Mouse (Mus musculus) megakaryocyte-erythroid progenitor cell, adult 5-6 weeks (primary cell): ENCODE measurements around the gene Rnasel. TPM values are rescaled to one million over a fixed set of nuclear protein-coding genes. Genes with fewer than 3 reads are reported as not detected.

Experiments used
- ATAC-seq: replicated peaks from 2 replicates; pipeline ENCODE4 v1.8.0; 2016; ENCODE audit warnings: mild to moderate bottlenecking, inconsistent platforms; ENCODE audit not compliant: severe bottlenecking, poor library complexity, low FRiP score, low TSS enrichment
- total RNA-seq, 2 experiments: library from RNA; stranded (forward) in 1 of 2; stranded (reverse) in 1 of 2; fragments of 200-1000, 215-1000 nt in 1 of 2; fragments of >200 nt in 1 of 2; fragmentation: Nextera tagmentation in 1 of 2; gene quantifications; 2 replicates each; pipeline ENCODE4 v1.2.3; 2014 to 2017

The Rnasel gene
- total RNA-seq, 2 experiments from 2014 or later, result 31.6 to 41.1 TPM

DNA sequence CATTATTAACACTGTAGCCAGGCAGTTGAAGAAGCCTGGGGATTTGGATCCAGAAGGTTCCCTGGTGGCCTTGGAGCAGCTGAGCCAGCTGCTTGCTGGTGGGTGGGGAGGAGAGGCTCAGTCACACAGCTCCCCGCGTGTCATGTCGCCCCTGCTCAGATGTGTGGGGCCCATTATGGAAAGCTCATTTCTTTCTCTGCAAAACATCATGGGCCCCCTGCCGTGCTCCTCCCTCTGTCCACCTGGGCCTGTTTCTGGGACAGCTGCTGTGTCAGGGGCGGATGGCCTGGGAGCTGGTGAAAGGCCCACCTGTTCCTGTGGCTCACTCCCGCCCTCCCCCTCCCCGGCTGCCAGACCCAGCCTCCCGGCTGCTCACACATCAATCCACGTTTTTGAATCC is 16.0 kb upstream of the Rnasel start:
- ATAC-seq, result no peak

DNA sequence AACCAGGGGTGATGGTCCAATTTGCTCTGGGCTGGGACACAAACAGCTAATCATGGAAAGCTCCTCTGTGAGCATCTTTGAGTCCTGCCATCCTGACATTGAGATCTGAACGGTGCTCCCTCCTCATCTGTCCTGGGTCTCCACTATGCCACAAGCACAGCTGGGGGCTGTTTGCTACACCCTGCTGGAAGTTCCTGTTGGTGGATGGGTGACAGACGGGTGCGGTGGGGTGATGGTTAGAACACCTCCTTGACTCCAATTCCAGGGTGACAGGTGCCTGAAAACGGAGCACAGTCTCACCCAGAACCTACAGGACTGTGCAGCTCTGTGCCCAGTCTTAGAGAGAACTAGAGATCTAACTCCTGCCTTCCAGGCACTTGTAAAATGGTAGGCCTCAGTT is 14.4 kb upstream of the Rnasel start:
- no peak for ATAC-seq

GRCm38 (mm10) chr1:153736096-153736495 is 13.1 kb upstream of the Rnasel start:
- no peak for ATAC-seq

- no peak for ATAC-seq
Observed at GRCm38 (mm10) chr1:153737101-153738085, 11.8 kb upstream of the Rnasel start.

DNA sequence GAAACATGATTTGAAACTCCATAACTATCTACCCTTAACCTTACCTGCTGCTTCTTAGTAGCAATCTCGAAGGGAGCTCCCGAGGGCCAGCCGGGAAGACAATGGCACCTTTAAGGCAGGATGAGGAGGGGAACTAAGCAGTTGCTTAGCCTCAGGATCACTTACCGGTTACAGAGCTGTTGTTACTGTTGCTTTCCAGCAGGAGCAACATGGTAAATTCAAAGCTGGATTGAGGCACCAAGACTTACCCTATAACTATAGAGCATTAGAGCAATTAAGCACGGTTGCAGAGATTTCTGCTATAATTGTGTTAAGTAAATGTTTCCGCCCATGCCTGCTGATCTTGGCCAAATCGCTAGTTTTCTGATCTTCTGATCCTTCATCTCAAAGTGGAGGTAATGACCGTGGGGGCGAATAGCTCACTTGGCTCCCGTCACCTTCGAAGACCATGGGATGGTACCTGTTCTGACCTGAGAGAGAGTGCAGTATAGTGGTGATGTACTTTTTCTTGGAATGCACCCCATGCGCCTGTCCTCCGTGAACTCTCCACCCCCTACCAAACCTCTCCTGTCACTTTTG is 9.7 kb upstream of the Rnasel start:
- no peak for ATAC-seq

- ATAC-seq, result peak; percentile 73
Observed at GRCm38 (mm10) chr1:153740145-153740544, 9.1 kb upstream of the Rnasel start, which contains the start of gene Rgs16. Gene Rgs16 (plus strand): TSS chr1:153740349.

DNA sequence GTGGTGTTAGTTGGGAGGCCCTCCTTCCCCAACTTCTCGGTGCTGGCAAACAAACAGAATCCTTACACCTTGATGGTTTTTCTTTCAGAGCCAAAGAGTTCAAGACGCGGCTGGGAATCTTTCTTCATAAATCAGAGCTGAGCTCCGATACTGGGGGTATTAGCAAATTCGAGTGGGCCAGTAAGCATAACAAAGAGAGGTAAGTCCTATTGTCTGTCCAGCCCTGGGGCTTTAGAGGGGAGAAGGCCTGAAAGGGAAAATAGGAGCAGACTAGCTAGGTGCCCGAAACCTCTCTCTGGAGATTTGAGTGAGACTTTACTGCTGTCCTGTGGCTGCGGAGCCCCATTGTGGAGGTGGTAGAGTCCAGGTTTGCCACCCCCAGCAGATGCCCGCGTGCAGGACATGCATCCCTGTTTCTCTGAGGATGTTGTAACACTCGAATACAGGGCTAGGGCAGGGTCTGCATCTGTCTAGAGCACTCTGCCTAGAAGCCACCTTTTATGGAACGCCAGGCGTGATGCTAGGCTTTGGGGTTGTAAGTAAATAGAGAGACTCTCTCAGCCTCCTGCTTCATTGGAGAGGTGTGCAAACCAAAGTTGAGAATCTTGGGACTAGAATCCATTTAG is 8.3 kb upstream of the Rnasel start:
- no peak for ATAC-seq

- ATAC-seq, result no peak
Observed at GRCm38 (mm10) chr1:153741551-153742316, 7.5 kb upstream of the Rnasel start.

DNA sequence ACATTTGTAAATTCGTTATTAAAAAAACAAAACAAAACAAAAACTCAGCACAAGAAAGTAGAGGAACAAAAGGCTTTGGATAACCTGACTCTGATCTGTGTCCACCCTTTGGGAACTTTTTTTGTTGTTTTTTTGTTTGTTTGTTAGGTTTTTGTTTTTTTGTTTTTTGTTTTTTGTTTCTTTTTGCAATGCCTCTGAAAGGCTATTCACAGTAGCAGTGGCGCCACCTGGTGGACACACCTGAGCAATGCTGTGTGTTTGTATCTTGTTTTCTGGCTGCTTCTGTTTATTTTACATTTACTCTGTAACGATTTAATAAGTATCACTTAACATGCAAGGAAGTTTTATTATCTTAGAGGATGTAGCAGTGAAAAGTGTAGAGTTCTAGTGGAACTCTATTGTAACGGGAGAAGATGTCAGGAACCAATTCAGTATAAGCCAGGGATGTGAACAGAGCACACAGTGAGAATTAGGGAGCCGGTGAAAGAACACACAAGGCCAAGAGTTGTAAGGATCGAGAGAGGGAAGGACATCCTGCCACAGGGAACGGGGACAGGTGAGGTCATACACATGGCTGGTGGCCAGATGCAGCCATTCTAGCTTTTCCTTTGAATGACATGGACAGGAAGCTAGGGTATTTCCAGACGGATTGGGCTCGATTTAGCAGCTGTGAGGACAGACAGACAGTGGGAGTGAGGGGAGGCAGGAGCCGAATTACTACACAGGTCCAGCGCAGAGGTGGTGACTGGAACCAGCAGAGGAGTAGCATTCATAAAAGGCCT is 6.7 kb upstream of the Rnasel start:
- no peak for ATAC-seq

DNA sequence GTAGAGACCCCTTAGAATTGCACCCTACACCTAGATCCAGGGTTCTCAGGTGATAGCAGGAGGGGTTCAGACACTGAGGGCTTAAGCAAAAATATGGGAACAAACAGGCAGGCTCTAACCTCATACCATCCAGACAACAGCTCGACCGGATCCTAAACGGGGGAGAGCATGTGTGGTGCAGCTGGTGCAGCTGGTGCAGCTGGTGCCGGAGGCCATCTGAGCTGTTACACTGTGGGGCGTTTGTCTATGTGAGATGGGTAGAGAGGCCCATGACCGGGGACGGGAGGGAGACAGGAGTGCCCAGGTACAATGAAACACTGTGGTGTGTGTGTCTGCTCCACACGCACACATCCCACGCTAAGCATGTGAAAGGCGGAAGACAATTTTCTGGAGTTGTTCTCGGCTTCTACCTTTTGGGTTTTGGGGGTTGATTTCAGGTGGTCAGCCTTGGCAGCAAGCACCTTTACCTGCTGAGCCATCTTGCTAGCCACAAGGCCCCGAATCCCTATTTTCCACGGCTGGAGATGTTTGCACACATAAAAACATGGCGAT is 3.0 kb upstream of the Rnasel start:
- no peak for ATAC-seq

GRCm38 (mm10) chr1:153746728-153747127 is 2.5 kb upstream of the Rnasel start:
- peak; percentile 35; the same call in 1 of the 2 replicates for ATAC-seq

DNA sequence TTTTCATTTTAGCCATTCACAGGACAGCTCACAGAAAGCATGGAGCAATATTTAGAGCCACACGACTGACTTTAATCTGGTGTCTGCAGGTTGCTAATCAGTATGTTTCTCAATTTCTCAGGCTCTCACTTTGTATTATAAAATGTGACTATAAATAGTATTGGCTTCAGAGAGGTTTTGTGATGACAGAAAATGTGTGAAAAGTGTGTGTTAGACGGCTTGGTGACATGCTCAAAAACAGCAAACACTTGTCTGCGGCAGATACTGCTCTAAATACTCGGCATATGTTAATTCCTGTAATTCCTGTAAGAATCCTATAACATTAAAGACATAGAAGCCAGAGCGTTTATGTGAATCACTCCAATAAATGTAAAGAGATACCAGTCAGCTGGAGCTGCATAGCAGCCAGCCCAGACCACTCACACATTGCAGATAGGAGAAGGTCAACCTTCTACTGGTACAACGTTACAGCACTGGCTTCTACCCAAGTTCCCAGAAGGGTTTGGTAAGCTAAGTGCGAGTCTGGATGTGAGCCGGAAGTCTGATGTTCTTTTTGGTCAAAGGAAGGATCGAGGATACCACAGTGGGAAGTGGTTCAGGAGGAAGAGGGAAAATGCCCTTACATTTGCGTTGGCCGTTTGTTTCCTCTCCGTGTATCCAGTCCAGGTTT is 1.2 kb upstream of the Rnasel start:
- ATAC-seq, result no peak

DNA sequence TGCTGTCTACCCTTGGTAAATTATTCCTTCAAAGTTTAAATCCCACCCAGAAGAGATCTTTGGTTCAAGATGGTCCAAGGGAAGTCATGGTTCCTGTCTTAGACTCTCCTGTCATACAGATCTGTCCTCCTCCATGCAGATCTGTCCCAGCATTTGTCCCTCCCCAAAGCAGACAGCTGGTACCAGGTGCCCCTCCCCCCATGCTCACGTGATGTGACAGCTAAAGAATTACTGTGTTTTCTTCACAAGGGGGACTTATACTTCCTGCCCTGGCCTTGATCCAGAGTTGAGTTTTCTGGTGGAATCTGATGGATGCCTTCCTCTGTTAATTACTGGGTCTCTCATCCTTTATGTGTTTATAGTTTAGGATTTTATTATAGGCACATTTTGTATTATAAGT is 677 bp upstream of the Rnasel start:
- peak; percentile 31 for ATAC-seq

- ATAC-seq, result peak; percentile 51
Observed at GRCm38 (mm10) chr1:153750054-153750453, 828 bp downstream of the Rnasel start.

DNA sequence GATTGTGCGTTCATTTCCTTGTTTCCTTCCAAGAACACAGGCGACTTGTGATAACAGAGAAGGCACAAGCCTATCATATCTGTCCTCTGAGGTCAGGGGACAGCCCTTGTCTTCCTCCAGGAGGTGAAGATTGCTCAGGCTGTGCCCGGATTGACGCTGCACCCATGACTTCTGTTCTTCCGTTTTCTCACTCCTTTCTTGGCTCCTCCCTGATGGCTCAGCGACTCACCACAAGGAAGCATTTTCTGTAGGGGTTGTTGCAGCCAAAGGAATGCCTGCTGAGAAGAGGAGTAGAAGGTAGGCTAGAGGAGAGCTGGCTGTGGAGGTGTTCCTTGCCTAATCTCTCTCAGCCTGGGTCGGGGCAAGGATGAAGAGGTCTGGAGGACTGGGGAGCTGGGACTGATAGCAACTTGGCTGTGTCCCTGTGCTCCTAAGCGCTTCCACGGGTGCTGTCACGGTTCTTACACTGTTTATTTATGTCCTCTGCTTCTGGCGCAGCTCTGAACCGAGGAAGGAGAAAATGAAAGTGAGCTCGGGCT is 2.6 kb downstream of the Rnasel start:
- ATAC-seq, result peak; percentile 72

- ATAC-seq, result no peak
Observed at GRCm38 (mm10) chr1:153752521-153752920, 3.3 kb downstream of the Rnasel start.

DNA sequence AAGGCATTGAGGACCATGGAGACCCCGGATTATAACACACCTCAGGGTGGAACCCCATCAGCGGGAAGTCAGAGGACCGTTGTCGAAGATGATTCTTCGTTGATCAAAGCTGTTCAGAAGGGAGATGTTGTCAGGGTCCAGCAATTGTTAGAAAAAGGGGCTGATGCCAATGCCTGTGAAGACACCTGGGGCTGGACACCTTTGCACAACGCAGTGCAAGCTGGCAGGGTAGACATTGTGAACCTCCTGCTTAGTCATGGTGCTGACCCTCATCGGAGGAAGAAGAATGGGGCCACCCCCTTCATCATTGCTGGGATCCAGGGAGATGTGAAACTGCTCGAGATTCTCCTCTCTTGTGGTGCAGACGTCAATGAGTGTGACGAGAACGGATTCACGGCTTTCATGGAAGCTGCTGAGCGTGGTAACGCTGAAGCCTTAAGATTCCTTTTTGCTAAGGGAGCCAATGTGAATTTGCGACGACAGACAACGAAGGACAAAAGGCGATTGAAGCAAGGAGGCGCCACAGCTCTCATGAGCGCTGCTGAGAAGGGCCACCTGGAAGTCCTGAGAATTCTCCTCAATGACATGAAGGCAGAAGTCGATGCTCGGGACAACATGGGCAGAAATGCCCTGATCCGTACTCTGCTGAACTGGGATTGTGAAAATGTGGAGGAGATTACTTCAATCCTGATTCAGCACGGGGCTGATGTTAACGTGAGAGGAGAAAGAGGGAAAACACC is 4.7 kb downstream of the Rnasel start:
- ATAC-seq, result no peak
